Mouse (Mus musculus): ENCODE data around the gene CN725425. TPM values are rescaled to one million over a fixed set of nuclear protein-coding genes. Genes with fewer than 3 reads are reported as not detected.

The CN725425 gene
- polyA plus RNA-seq, 1 experiment from 2014 or later, result not detected

GRCm38 (mm10) chr15:91268532-91268931 lies 69.2 kb downstream of the CN725425 start:
- Histone ChIP-seq H3K36me3 (ENCODE audit: control insufficient read depth, insufficient read depth) (no peaks in the 10 kb centered on the region), H3K4me1 (replicated peaks; ENCODE audit: control insufficient read depth, insufficient read depth, low read length) (no peaks in the 10 kb centered on the region), H3K4me3 (ENCODE audit: low read depth, low read length) (no peak overlapping the region), H3K4me2 (replicated peaks; ENCODE audit: low read depth) (peak overlapping the region; percentile 21; the same call in 1 of the 2 replicates), H3K9ac (ENCODE audit: low read depth, low read length) (no peak overlapping the region), H3K9me3 (ENCODE audit: control insufficient read depth) (no peaks in the 10 kb centered on the region), H3K27me3 (replicated peaks; ENCODE audit: control insufficient read depth, insufficient read depth, low read length) (no peaks in the 10 kb centered on the region), H3K27ac (ENCODE audit: low read depth, low read length) (no peak overlapping the region)
- no peak for TF ChIP-seq CTCF (IDR thresholded peaks at IDR 0.05; ENCODE audit: low read depth)
- 48% methylated on average over 4 of the region's 4 CpGs for WGBS
- ATAC-seq, result peak; percentile 80

GRCm38 (mm10) chr15:91275961-91276360 lies 76.7 kb downstream of the CN725425 start:
- Histone ChIP-seq H3K27ac (ENCODE audit: low read depth, low read length) (no peak overlapping the region), H3K4me1 (replicated peaks; ENCODE audit: control insufficient read depth, insufficient read depth, low read length) (0 out of 2 replicates have a peak, but pooled peaks cover 4% of the 10 kb centered on the region), H3K36me3 (ENCODE audit: control insufficient read depth, insufficient read depth) (no peaks in the 10 kb centered on the region), H3K9me3 (ENCODE audit: control insufficient read depth) (no peaks in the 10 kb centered on the region), H3K27me3 (replicated peaks; ENCODE audit: control insufficient read depth, insufficient read depth, low read length) (no peaks in the 10 kb centered on the region), H3K9ac (ENCODE audit: low read depth, low read length) (no peak overlapping the region), H3K4me3 (ENCODE audit: low read depth, low read length) (no peak overlapping the region), H3K4me2 (replicated peaks; ENCODE audit: low read depth) (no peak overlapping the region)
- peak; percentile 31; the same call in 1 of the 2 replicates for ATAC-seq
- 27% methylated on average over 3 of the region's 3 CpGs for WGBS
- TF ChIP-seq CTCF (IDR thresholded peaks at IDR 0.05; ENCODE audit: low read depth), result no peak

- ATAC-seq, result no peak
- H3K27me3 ChIP-seq (replicated peaks; ENCODE audit: control insufficient read depth, insufficient read depth, low read length), result no peaks in the 10 kb centered on the region
- 0 out of 2 replicates have a peak, but pooled peaks cover 4% of the 10 kb centered on the region for H3K4me1 ChIP-seq (replicated peaks; ENCODE audit: control insufficient read depth, insufficient read depth, low read length)
- no peak overlapping the region for H3K27ac ChIP-seq (ENCODE audit: low read depth, low read length)
- 95% methylated on average over 5 of the region's 5 CpGs for WGBS
- no peak for TF ChIP-seq CTCF (IDR thresholded peaks at IDR 0.05; ENCODE audit: low read depth)
- H3K4me3 ChIP-seq (ENCODE audit: low read depth, low read length), result no peak overlapping the region
- H3K4me2 ChIP-seq (replicated peaks; ENCODE audit: low read depth), result no peak overlapping the region
- H3K9ac ChIP-seq (ENCODE audit: low read depth, low read length), result no peak overlapping the region
- no peaks in the 10 kb centered on the region for H3K9me3 ChIP-seq (ENCODE audit: control insufficient read depth)
- H3K36me3 ChIP-seq (ENCODE audit: control insufficient read depth, insufficient read depth), result no peaks in the 10 kb centered on the region
These were observed 80.3 kb downstream of the CN725425 start for GRCm38 (mm10) chr15:91279571-91279970.

GRCm38 (mm10) chr15:91281521-91281920 lies 82.2 kb downstream of the CN725425 start:
- Histone ChIP-seq H3K4me3 (ENCODE audit: low read depth, low read length) (no peak overlapping the region), H3K36me3 (ENCODE audit: control insufficient read depth, insufficient read depth) (no peaks in the 10 kb centered on the region), H3K9ac (ENCODE audit: low read depth, low read length) (no peak overlapping the region), H3K4me1 (replicated peaks; ENCODE audit: control insufficient read depth, insufficient read depth, low read length) (no peaks in the 10 kb centered on the region), H3K9me3 (ENCODE audit: control insufficient read depth) (no peaks in the 10 kb centered on the region), H3K27ac (ENCODE audit: low read depth, low read length) (no peak overlapping the region), H3K4me2 (replicated peaks; ENCODE audit: low read depth) (no peak overlapping the region), H3K27me3 (replicated peaks; ENCODE audit: control insufficient read depth, insufficient read depth, low read length) (no peaks in the 10 kb centered on the region)
- ATAC-seq, result no peak
- TF ChIP-seq CTCF (IDR thresholded peaks at IDR 0.05; ENCODE audit: low read depth), result no peak
- 86% methylated on average over 5 of the region's 5 CpGs for WGBS

GRCm38 (mm10) chr15:91282822-91283221 lies 83.5 kb downstream of the CN725425 start:
- no peak for ATAC-seq
- H3K9me3 ChIP-seq (ENCODE audit: control insufficient read depth), result no peaks in the 10 kb centered on the region

GRCm38 (mm10) chr15:91283418-91283817 lies 84.1 kb downstream of the CN725425 start:
- TF ChIP-seq CTCF (IDR thresholded peaks at IDR 0.05; ENCODE audit: low read depth), result no peak
- Histone ChIP-seq H3K9ac (ENCODE audit: low read depth, low read length) (no peak overlapping the region), H3K36me3 (ENCODE audit: control insufficient read depth, insufficient read depth) (no peaks in the 10 kb centered on the region), H3K4me3 (ENCODE audit: low read depth, low read length) (no peak overlapping the region), H3K4me2 (replicated peaks; ENCODE audit: low read depth) (no peak overlapping the region), H3K27ac (ENCODE audit: low read depth, low read length) (no peak overlapping the region), H3K27me3 (replicated peaks; ENCODE audit: control insufficient read depth, insufficient read depth, low read length) (no peaks in the 10 kb centered on the region), H3K9me3 (ENCODE audit: control insufficient read depth) (no peaks in the 10 kb centered on the region), H3K4me1 (replicated peaks; ENCODE audit: control insufficient read depth, insufficient read depth, low read length) (no peaks in the 10 kb centered on the region)
- ATAC-seq, result no peak
- 86% methylated on average over 3 of the region's 3 CpGs for WGBS

More at GRCm38 (mm10) chr15:91282822-91283221, 83.5 kb downstream of the CN725425 start:
- whole genome bisulfite sequencing, result 87% methylated on average over 7 of the region's 7 CpGs
- no peak overlapping the region for H3K4me3 ChIP-seq (ENCODE audit: low read depth, low read length)
- no peak for TF ChIP-seq CTCF (IDR thresholded peaks at IDR 0.05; ENCODE audit: low read depth)
- no peak overlapping the region for H3K4me2 ChIP-seq (replicated peaks; ENCODE audit: low read depth)
- H3K27ac ChIP-seq (ENCODE audit: low read depth, low read length), result no peak overlapping the region
- no peak overlapping the region for H3K9ac ChIP-seq (ENCODE audit: low read depth, low read length)
- no peaks in the 10 kb centered on the region for H3K36me3 ChIP-seq (ENCODE audit: control insufficient read depth, insufficient read depth)
- no peaks in the 10 kb centered on the region for H3K4me1 ChIP-seq (replicated peaks; ENCODE audit: control insufficient read depth, insufficient read depth, low read length)
- no peaks in the 10 kb centered on the region for H3K27me3 ChIP-seq (replicated peaks; ENCODE audit: control insufficient read depth, insufficient read depth, low read length)
